Mouse (Mus musculus) MEL (cell line): Measurements from ENCODE around the gene Hace1. TPM values are rescaled to one million over a fixed set of nuclear protein-coding genes. Genes with fewer than 3 reads are reported as not detected.

Experiments
- DNase-seq: peaks from one replicate; pipeline ENCODE4 v3.0.0; 2011; ENCODE audit warnings: low read depth, low spot score
- H3K27ac ChIP-seq: 2 replicates; pipeline ENCODE4 v1.5.1; 2012; ENCODE audit warnings: low read depth, mild to moderate bottlenecking, control low read depth, low read length, moderate library complexity; ENCODE audit not compliant: control insufficient read depth
- H3K27me3 ChIP-seq, 2 experiments: fragments of 150-350 bp in 1 of 2; sonication (generic) in 1 of 2; 2 replicates each; pipeline ENCODE4 v1.6.1; 2012; ENCODE audit warnings: low read length in 2 of 2, mild to moderate bottlenecking in 2 of 2, improper control_type of control experiment in 1 of 2, moderate library complexity in 1 of 2; ENCODE audit not compliant: insufficient read depth in 2 of 2, control insufficient read depth in 1 of 2
- H3K36me3 ChIP-seq, 2 experiments: 2 replicates each; pipeline ENCODE4 v1.6.1; 2012 to 2014; ENCODE audit warnings: low read length in 2 of 2, improper control_type of control experiment in 1 of 2, inconsistent platforms in 1 of 2, mild to moderate bottlenecking in 1 of 2; ENCODE audit not compliant: insufficient read depth in 2 of 2, control insufficient read depth in 1 of 2
- H3K4me1 ChIP-seq, 2 experiments: fragments of 150-350 bp in 1 of 2; sonication (generic) in 1 of 2; 2 replicates each; pipeline ENCODE4 v1.6.1; 2012; ENCODE audit warnings: low read length in 2 of 2, improper control_type of control experiment in 1 of 2, mild to moderate bottlenecking in 1 of 2; ENCODE audit not compliant: insufficient read depth in 2 of 2, control insufficient read depth in 1 of 2
- H3K4me3 ChIP-seq, 2 experiments: fragments of 150-350 bp in 1 of 2; sonication (generic) in 1 of 2; 2 replicates each; pipeline ENCODE4 v1.5.1; 2012; ENCODE audit warnings: low read depth in 2 of 2, low read length in 2 of 2, mild to moderate bottlenecking in 2 of 2, moderate library complexity in 2 of 2, control low read depth in 1 of 2, improper control_type of control experiment in 1 of 2; ENCODE audit not compliant: control insufficient read depth in 1 of 2, insufficient read depth in 1 of 2
- H3K79me2 ChIP-seq: 2 replicates; pipeline ENCODE4 v1.6.1; 2012; ENCODE audit warnings: mild to moderate bottlenecking, low read length, moderate library complexity; ENCODE audit not compliant: control insufficient read depth, poor library complexity, insufficient read depth
- H3K9ac ChIP-seq: 2 replicates; pipeline ENCODE4 v1.6.1; 2012; ENCODE audit warnings: low read depth, mild to moderate bottlenecking, control low read depth, low read length, moderate library complexity; ENCODE audit not compliant: control insufficient read depth, poor library complexity, severe bottlenecking
- H3K9me3 ChIP-seq: fragments of 150-350 bp; sonication (generic); replicated peaks from 2 replicates; pipeline ENCODE4 v1.6.1; 2012; ENCODE audit warnings: mild to moderate bottlenecking, low read length, improper control_type of control experiment, moderate library complexity; ENCODE audit not compliant: insufficient read depth
- BHLHE40 ChIP-seq: IDR thresholded peaks from 2 replicates; pipeline ENCODE4 v1.6.1; 2012; ENCODE audit warnings: low read depth, mild to moderate bottlenecking, inconsistent platforms, low read length, improper control_type of control experiment, borderline replicate concordance
- CHD1 ChIP-seq: IDR thresholded peaks from 2 replicates; pipeline ENCODE4 v1.6.1; 2012; ENCODE audit warnings: low read depth, mild to moderate bottlenecking, inconsistent platforms, low read length, improper control_type of control experiment
- E2F4 ChIP-seq: IDR thresholded peaks from 2 replicates; pipeline ENCODE4 v1.6.1; 2011; ENCODE audit warnings: low read depth, low read length, improper control_type of control experiment, borderline replicate concordance
- ELF1 ChIP-seq: IDR thresholded peaks from 2 replicates; pipeline ENCODE4 v1.6.1; 2014; ENCODE audit warnings: low read depth, mild to moderate bottlenecking, inconsistent platforms, low read length, improper control_type of control experiment, moderate library complexity
- EP300 ChIP-seq, 2 experiments: IDR thresholded peaks; 2 replicates each; pipeline ENCODE4 v1.6.1; 2011; ENCODE audit warnings: improper control_type of control experiment in 2 of 2, low read length in 2 of 2, low read depth in 1 of 2, mild to moderate bottlenecking in 1 of 2
- ETS1 ChIP-seq: IDR thresholded peaks from 2 replicates; pipeline ENCODE4 v1.6.1; 2012; ENCODE audit warnings: low read depth, mild to moderate bottlenecking, inconsistent platforms, low read length, improper control_type of control experiment, moderate library complexity
- GATA1 ChIP-seq: IDR thresholded peaks from 2 replicates; pipeline ENCODE4 v1.6.1; 2011; ENCODE audit warnings: low read depth, low read length, improper control_type of control experiment
- KAT2A ChIP-seq: conservative IDR thresholded peaks from 2 replicates; pipeline ENCODE4 v1.6.1; 2012; ENCODE audit warnings: low read depth, low read length, improper control_type of control experiment, inconsistent platforms
- MAFK ChIP-seq: IDR thresholded peaks from 2 replicates; pipeline ENCODE4 v1.6.1; 2011; ENCODE audit warnings: low read depth, mild to moderate bottlenecking, low read length, improper control_type of control experiment, borderline replicate concordance
- MAX ChIP-seq: IDR thresholded peaks from 2 replicates; pipeline ENCODE4 v1.6.1; 2011; ENCODE audit warnings: low read length, improper control_type of control experiment
- MEF2A ChIP-seq: IDR thresholded peaks from 2 replicates; pipeline ENCODE4 v1.6.1; 2014; ENCODE audit warnings: low read depth, mild to moderate bottlenecking, inconsistent platforms, low read length, improper control_type of control experiment; ENCODE audit not compliant: poor library complexity, insufficient replicate concordance, severe bottlenecking; ENCODE audit errors: extremely low read depth
- MXI1 ChIP-seq: IDR thresholded peaks from 2 replicates; pipeline ENCODE4 v1.6.1; 2011; ENCODE audit warnings: mild to moderate bottlenecking, low read depth, low read length, improper control_type of control experiment
- MYB ChIP-seq: IDR thresholded peaks from 2 replicates; pipeline ENCODE4 v1.6.1; 2011; ENCODE audit warnings: mild to moderate bottlenecking, low read depth, low read length, improper control_type of control experiment
- NRF1 ChIP-seq: IDR thresholded peaks from 2 replicates; pipeline ENCODE4 v1.6.1; 2014; ENCODE audit warnings: low read depth, mild to moderate bottlenecking, inconsistent platforms, low read length, improper control_type of control experiment, moderate library complexity; ENCODE audit not compliant: poor library complexity, insufficient read depth, severe bottlenecking
- POLR2A ChIP-seq, 2 experiments: IDR thresholded peaks; 2 replicates each; pipeline ENCODE4 v1.6.1; 2011 to 2012; ENCODE audit warnings: low read length in 2 of 2, mild to moderate bottlenecking in 2 of 2, control low read depth in 1 of 2, improper control_type of control experiment in 1 of 2, low read depth in 1 of 2, moderate library complexity in 1 of 2; ENCODE audit not compliant: control insufficient read depth in 1 of 2, insufficient read depth in 1 of 2, poor library complexity in 1 of 2
- POLR2AphosphoS2 ChIP-seq: IDR thresholded peaks from 2 replicates; pipeline ENCODE4 v1.6.1; 2011; ENCODE audit warnings: low read length, improper control_type of control experiment
- POLR2AphosphoS5 ChIP-seq: IDR thresholded peaks from 2 replicates; pipeline ENCODE4 v1.6.1; 2012; ENCODE audit warnings: low read depth, borderline replicate concordance, mild to moderate bottlenecking, inconsistent platforms, low read length, moderate library complexity, mixed read lengths
- RCOR1 ChIP-seq: IDR thresholded peaks from 2 replicates; pipeline ENCODE4 v1.6.1; 2012; ENCODE audit warnings: low read depth, mild to moderate bottlenecking, inconsistent platforms, low read length, improper control_type of control experiment
- SIN3A ChIP-seq: IDR thresholded peaks from 2 replicates; pipeline ENCODE4 v1.6.1; 2012; ENCODE audit warnings: low read length, improper control_type of control experiment, inconsistent platforms
- SMC3 ChIP-seq: IDR thresholded peaks from 2 replicates; pipeline ENCODE4 v1.6.1; 2011; ENCODE audit warnings: low read depth, low read length, improper control_type of control experiment
- TCF12 ChIP-seq: IDR thresholded peaks from 2 replicates; pipeline ENCODE4 v1.6.1; 2014; ENCODE audit warnings: low read depth, mild to moderate bottlenecking, inconsistent platforms, low read length, improper control_type of control experiment, moderate library complexity
- UBTF ChIP-seq: IDR thresholded peaks from 2 replicates; pipeline ENCODE4 v1.6.1; 2012; ENCODE audit warnings: low read depth, mild to moderate bottlenecking, inconsistent platforms, low read length, improper control_type of control experiment, moderate library complexity, borderline replicate concordance; ENCODE audit not compliant: insufficient read depth
- USF1 ChIP-seq: IDR thresholded peaks from 2 replicates; pipeline ENCODE4 v1.6.1; 2014; ENCODE audit warnings: low read depth, mild to moderate bottlenecking, inconsistent platforms, low read length, improper control_type of control experiment, moderate library complexity
- ZC3H11A ChIP-seq: IDR thresholded peaks from 2 replicates; pipeline ENCODE4 v1.6.1; 2012; ENCODE audit warnings: low read depth, mild to moderate bottlenecking, inconsistent platforms, low read length, improper control_type of control experiment
- ZMIZ1 ChIP-seq: IDR thresholded peaks from 2 replicates; pipeline ENCODE4 v1.6.1; 2012; ENCODE audit warnings: low read depth, mild to moderate bottlenecking, inconsistent platforms, low read length, improper control_type of control experiment, moderate library complexity
- ZNF384 ChIP-seq: IDR thresholded peaks from 2 replicates; pipeline ENCODE4 v1.6.1; 2012; ENCODE audit warnings: low read depth, mild to moderate bottlenecking, inconsistent platforms, low read length, improper control_type of control experiment
- polyA plus RNA-seq, 2 experiments: library from polyadenylated mRNA; stranded (reverse) in 1 of 2; unstranded in 1 of 2; fragments of >175 nt in 1 of 2; fragments of >200 nt in 1 of 2; gene quantifications; 2 replicates each; pipeline versions ENCODE4 v1.2.1 to v1.2.4; 2012; ENCODE audit warnings: low replicate concordance in 2 of 2, low read depth in 1 of 2; ENCODE audit not compliant: insufficient read length in 2 of 2, insufficient read depth in 1 of 2, missing spikeins in 1 of 2
- total RNA-seq: library from RNA; depleted of rRNA; stranded (reverse); fragments of 300-350 nt; gene quantifications from 2 replicates; pipeline ENCODE4 v1.2.3, GENCODE M21; 2012

Gene Hace1
- total and polyA plus RNA-seq, 3 experiments = 7.6 to 10.1 TPM; not detected in 1

- Histone ChIP-seq H3K27ac (no peak overlapping the region), H3K27me3 (no peaks in the 10 kb centered on the region), H3K9me3 (no peaks in the 10 kb centered on the region), H3K9ac (no peak overlapping the region), H3K79me2 (no peaks in the 10 kb centered on the region), H3K4me1 (peaks cover 2 to 5% of the 10 kb centered on the region in 2 experiments), H3K36me3 (peaks cover 0 to 13% of the 10 kb centered on the region in 2 experiments; a peak in 3 of 4 replicates), H3K4me3 (no peak overlapping the region)
- DNase-seq = peak; percentile 29
- TF ChIP-seq NRF1 = no peak
- no peak for TF ChIP-seq MXI1
- no peak for TF ChIP-seq BHLHE40
- peak; percentile 40; the same call in 1 of the 2 replicates for TF ChIP-seq RCOR1
- TF ChIP-seq ETS1 = peak; percentile 34; the same call in 1 of the 2 replicates
- TF ChIP-seq TCF12 = peak; percentile 58; the same call in 1 of the 2 replicates
- TF ChIP-seq GATA1 = peak; percentile 63
- TF ChIP-seq SIN3A = peak; percentile 20; the same call in 1 of the 2 replicates
- no peak for TF ChIP-seq E2F4
- TF ChIP-seq EP300 (IDR thresholded peaks at IDR 0.05; ENCODE audit: low read depth in 1 of 2, low read length in 2 of 2) = peak; percentile 54 to 61
- no peak for TF ChIP-seq UBTF
- TF ChIP-seq SMC3 = no peak
- no peak for TF ChIP-seq MAFK
- no peak for TF ChIP-seq ZNF384
- TF ChIP-seq KAT2A = no peak
Measured at GRCm38 (mm10) chr10:45631995-45632394, 54.4 kb downstream of the Hace1 start.

- H3K4me3 ChIP-seq = no peak overlapping the region
- TF ChIP-seq KAT2A = no peak
- TF ChIP-seq, all 39 proteins: peak for 0
- no peaks in the 10 kb centered on the region for H3K27me3 ChIP-seq
- H3K27ac ChIP-seq = no peak overlapping the region
- no peak overlapping the region for H3K9ac ChIP-seq
- no peaks in the 10 kb centered on the region for H3K9me3 ChIP-seq
- H3K36me3 ChIP-seq = peaks cover 0 to 13% of the 10 kb centered on the region in 2 experiments; a peak in 3 of 4 replicates
- no peaks in the 10 kb centered on the region for H3K79me2 ChIP-seq
- H3K4me1 ChIP-seq = peaks cover 2 to 5% of the 10 kb centered on the region in 2 experiments
- DNase-seq = no peak
Measured at GRCm38 (mm10) chr10:45632641-45633040, 55.0 kb downstream of the Hace1 start.

GRCm38 (mm10) chr10:45635201-45635600 is 57.6 kb downstream of the Hace1 start:
- no peak overlapping the region for H3K27ac ChIP-seq
- no peaks in the 10 kb centered on the region for H3K27me3 ChIP-seq
- peaks cover 5 to 20% of the 10 kb centered on the region in 2 experiments for H3K4me1 ChIP-seq
- H3K9ac ChIP-seq = no peak overlapping the region
- no peaks in the 10 kb centered on the region for H3K79me2 ChIP-seq
- no peaks in the 10 kb centered on the region for H3K9me3 ChIP-seq
- H3K4me3 ChIP-seq = no peak overlapping the region
- peaks cover 0 to 18% of the 10 kb centered on the region in 2 experiments; a peak in 3 of 4 replicates for H3K36me3 ChIP-seq
- DNase-seq = no peak
- TF ChIP-seq MYB (no peak), MAX (no peak), ZMIZ1 (no peak), POLR2AphosphoS5 (no peak), POLR2AphosphoS2 (no peak), CHD1 (no peak), BHLHE40 (no peak), MEF2A (no peak), POLR2A (IDR thresholded peaks at IDR 0.05; ENCODE audit: control insufficient read depth in 1 of 2, insufficient read depth in 1 of 2, low read depth in 1 of 2, low read length in 2 of 2, poor library complexity in 1 of 2) (no peak), ELF1 (no peak), USF1 (no peak), SMC3 (no peak), EP300 (IDR thresholded peaks at IDR 0.05; ENCODE audit: low read depth in 1 of 2, low read length in 2 of 2) (no peak), ZC3H11A (no peak), UBTF (no peak)
